Mouse (Mus musculus) C2C12 (cell line): ENCODE measurements around the gene Trpm8.

Experiments
- CEBPB ChIP-seq: IDR thresholded peaks from one replicate; pipeline ENCODE4 v1.6.1; 2011; ENCODE audit warnings: low read depth, mild to moderate bottlenecking, control low read depth, moderate library complexity
- CTCF ChIP-seq: IDR thresholded peaks from one replicate; pipeline ENCODE4 v1.5.1; 2011; ENCODE audit not compliant: control insufficient read depth, insufficient read depth, insufficient read length
- MAX ChIP-seq: IDR thresholded peaks from one replicate; pipeline ENCODE4 v1.6.1; 2011; ENCODE audit warnings: mild to moderate bottlenecking, control low read depth
- MYOD1 ChIP-seq: IDR thresholded peaks from one replicate; pipeline ENCODE4 v1.6.1; 2011; ENCODE audit warnings: low read depth; ENCODE audit not compliant: control insufficient read depth, insufficient read length
- USF1 ChIP-seq: IDR thresholded peaks from one replicate; pipeline ENCODE4 v1.6.1; 2011; ENCODE audit warnings: low read depth, mild to moderate bottlenecking, control low read depth, moderate library complexity

DNA sequence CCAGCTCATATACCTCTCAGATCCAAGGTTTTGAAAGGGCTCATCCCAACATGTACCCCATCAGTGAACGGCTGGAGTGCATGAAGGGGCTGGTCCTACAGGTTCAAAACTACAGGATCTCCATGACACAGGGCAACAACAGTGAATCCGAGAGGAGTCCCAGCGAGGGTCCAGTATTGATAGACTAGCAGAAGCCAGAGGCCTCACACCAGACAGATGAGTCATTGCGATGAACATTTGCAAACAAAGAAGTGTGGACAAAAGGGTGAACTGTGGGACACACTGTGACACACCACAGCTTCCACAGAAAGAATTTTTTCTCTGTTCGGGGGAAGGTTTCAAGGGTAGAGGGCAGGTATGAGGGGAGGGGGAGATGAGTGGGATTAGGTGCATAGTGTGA is 115.9 kb downstream of the Trpm8 start:
- TF ChIP-seq CEBPB (no peak), CTCF (no peak), MYOD1 (no peak), MAX (no peak), USF1 (no peak)
